Mouse (Mus musculus) layer of hippocampus, postnatal 10 days (tissue): ENCODE results near the gene Zfp958. TPM values are rescaled to one million over a fixed set of nuclear protein-coding genes. Genes with fewer than 3 reads are reported as not detected.

Experiments
- total RNA-seq, 2 experiments: library from RNA; stranded (reverse); gene quantifications; 2 replicates each; pipeline ENCODE4 v1.2.3; 2021

Zfp958 gene
- total RNA-seq, 2 experiments from 2014 or later, result 14.3 to 15.0 TPM

Other genes starting within 250 kb of the Zfp958 start
- gene Cers4, start 120.1 kb upstream of the Zfp958 start, total RNA-seq, result 10 to 100 TPM; 42.4 to 50.7 TPM
- gene Shcbp1, start 166.4 kb downstream of the Zfp958 start, total RNA-seq, result 1 to 10 TPM; 2.3 to 2.6 TPM